Mouse (Mus musculus) stomach, postnatal 0 days (tissue): ENCODE data around the gene Otp.

Experiments
- CTCF ChIP-seq: IDR thresholded peaks from 2 replicates; pipeline ENCODE4 v1.5.1; 2016; ENCODE audit warnings: antibody characterized with exemption, low read depth, mild to moderate bottlenecking, moderate library complexity
- EP300 ChIP-seq: optimal IDR thresholded peaks from 2 replicates; pipeline ENCODE3; 2016; ENCODE audit warnings: antibody characterized with exemption

DNA sequence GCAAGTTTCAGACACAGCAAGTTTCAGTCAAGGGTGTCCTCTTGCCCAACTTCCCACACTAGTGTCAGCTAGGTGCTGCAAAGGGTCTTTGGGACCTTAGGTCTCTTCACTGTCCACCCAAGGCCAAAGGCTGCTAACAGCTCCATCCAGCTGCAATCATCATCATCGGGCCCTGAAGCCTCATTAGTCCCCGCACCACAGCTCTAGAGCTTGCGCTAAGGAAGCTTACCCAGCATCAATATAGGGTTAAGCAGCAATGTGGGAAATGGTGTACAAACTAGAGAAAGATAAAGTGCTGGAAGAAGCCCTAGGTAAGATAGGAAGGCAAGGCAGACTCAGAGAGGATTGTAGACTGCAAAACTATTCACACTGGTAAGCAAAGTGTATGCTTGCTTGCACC lies 5.8 kb downstream of the Otp start:
- TF ChIP-seq EP300 (no peak), CTCF (no peak)
